Mouse (Mus musculus): ENCODE measurements at regions not wholly inside any gene's neighbourhood (a gene's known extent, or its start where the extent isn't known, plus 50 kb on each side); places are given as distances from the start of the nearest gene placed in this dataset.

GRCm38 (mm10) chr17:15180223-15180860 lies 139.0 kb upstream of the Gm3448 start:
- Histone ChIP-seq H3K36me3 (no peaks in the 10 kb centered on the region), H3K9ac (no peak overlapping the region), H3K4me2 (no peak overlapping the region), H3K27ac (replicated peaks) (no peak overlapping the region), H3K4me3 (no peak overlapping the region), H3K27me3 (peaks cover 6% of the 10 kb centered on the region; the same call in 1 of the 2 replicates), H3K9me3 (no peaks in the 10 kb centered on the region), H3K4me1 (replicated peaks) (peaks cover 37% of the 10 kb centered on the region)
- ATAC-seq (ENCODE audit: low read depth) = no peak
- 23% methylated on average over 10 of the region's 10 CpGs for WGBS

GRCm38 (mm10) chr17:15179411-15179951 lies 138.1 kb upstream of the Gm3448 start:
- no peaks in the 10 kb centered on the region for H3K9me3 ChIP-seq
- no peak overlapping the region for H3K27ac ChIP-seq (replicated peaks)
- H3K4me3 ChIP-seq = no peak overlapping the region
- ATAC-seq (ENCODE audit: low read depth) = no peak
- no peak overlapping the region for H3K9ac ChIP-seq
- H3K36me3 ChIP-seq = no peaks in the 10 kb centered on the region
- peaks cover 6% of the 10 kb centered on the region; the same call in 1 of the 2 replicates for H3K27me3 ChIP-seq
- H3K4me1 ChIP-seq (replicated peaks) = peaks cover 30% of the 10 kb centered on the region
- 58% methylated on average over 4 of the region's 4 CpGs for WGBS
- H3K4me2 ChIP-seq = no peak overlapping the region

- ATAC-seq (ENCODE audit: low read depth) = no peak
- no peak overlapping the region for H3K4me3 ChIP-seq
- no peak overlapping the region for H3K4me2 ChIP-seq
- H3K9me3 ChIP-seq = no peaks in the 10 kb centered on the region
- peaks cover 6% of the 10 kb centered on the region; the same call in 1 of the 2 replicates for H3K27me3 ChIP-seq
- peaks cover 27% of the 10 kb centered on the region for H3K4me1 ChIP-seq (replicated peaks)
- H3K9ac ChIP-seq = no peak overlapping the region
- WGBS = 90% methylated on average over 3 of the region's 3 CpGs
- H3K36me3 ChIP-seq = no peaks in the 10 kb centered on the region
- H3K27ac ChIP-seq (replicated peaks) = no peak overlapping the region
Measured at GRCm38 (mm10) chr17:15177390-15177789, 136.1 kb upstream of the Gm3448 start.

- H3K9ac ChIP-seq = no peak overlapping the region
- no peak for ATAC-seq (ENCODE audit: low read depth)
- no peaks in the 10 kb centered on the region for H3K27me3 ChIP-seq
- H3K27ac ChIP-seq (replicated peaks) = no peak overlapping the region
- no peaks in the 10 kb centered on the region for H3K9me3 ChIP-seq
- WGBS = 52% methylated on average over 9 of the region's 9 CpGs
- H3K4me3 ChIP-seq = no peak overlapping the region
- H3K36me3 ChIP-seq = no peaks in the 10 kb centered on the region
- H3K4me2 ChIP-seq = no peak overlapping the region
- 0 out of 2 replicates have a peak, but pooled peaks cover 2% of the 10 kb centered on the region for H3K4me1 ChIP-seq (replicated peaks)
Measured at GRCm38 (mm10) chr17:15174354-15174953, 133.1 kb upstream of the Gm3448 start.

- 88% methylated on average over 3 of the region's 3 CpGs for WGBS
Measured at GRCm38 (mm10) chr17:15167927-15168326, 126.6 kb upstream of the Gm3448 start.

GRCm38 (mm10) chr17:15157693-15158333 lies 116.5 kb upstream of the Gm3448 start:
- Histone ChIP-seq H3K4me1 (replicated peaks) (no peaks in the 10 kb centered on the region), H3K9me3 (no peaks in the 10 kb centered on the region), H3K9ac (no peak overlapping the region), H3K27ac (replicated peaks) (no peak overlapping the region), H3K27me3 (no peaks in the 10 kb centered on the region), H3K4me2 (no peak overlapping the region), H3K36me3 (no peaks in the 10 kb centered on the region), H3K4me3 (no peak overlapping the region)
- WGBS = 82% methylated on average over 5 of the region's 5 CpGs
- no peak for ATAC-seq (ENCODE audit: low read depth)

More at GRCm38 (mm10) chr17:15167927-15168326, 126.6 kb upstream of the Gm3448 start:
- Histone ChIP-seq H3K27me3 (no peaks in the 10 kb centered on the region), H3K4me3 (no peak overlapping the region), H3K36me3 (no peaks in the 10 kb centered on the region), H3K4me2 (no peak overlapping the region), H3K9me3 (no peaks in the 10 kb centered on the region), H3K27ac (replicated peaks) (no peak overlapping the region), H3K9ac (no peak overlapping the region), H3K4me1 (replicated peaks) (no peaks in the 10 kb centered on the region)
- ATAC-seq (ENCODE audit: low read depth) = no peak

GRCm38 (mm10) chr17:15152996-15153735 lies 111.8 kb upstream of the Gm3448 start:
- 57% methylated on average over 7 of the region's 7 CpGs for WGBS
- Histone ChIP-seq H3K27me3 (no peaks in the 10 kb centered on the region), H3K4me1 (replicated peaks) (no peaks in the 10 kb centered on the region), H3K4me2 (no peak overlapping the region), H3K27ac (replicated peaks) (no peak overlapping the region), H3K4me3 (no peak overlapping the region), H3K36me3 (no peaks in the 10 kb centered on the region), H3K9me3 (no peaks in the 10 kb centered on the region), H3K9ac (no peak overlapping the region)
- ATAC-seq (ENCODE audit: low read depth) = no peak

- Histone ChIP-seq H3K9ac (no peak overlapping the region), H3K4me2 (no peak overlapping the region), H3K27ac (replicated peaks) (no peak overlapping the region), H3K4me1 (replicated peaks) (no peaks in the 10 kb centered on the region), H3K9me3 (no peaks in the 10 kb centered on the region), H3K4me3 (no peak overlapping the region), H3K36me3 (no peaks in the 10 kb centered on the region), H3K27me3 (no peaks in the 10 kb centered on the region)
- WGBS = 76% methylated on average over 7 of the region's 7 CpGs
- no peak for ATAC-seq (ENCODE audit: low read depth)
Measured at GRCm38 (mm10) chr17:15152477-15152876, 111.1 kb upstream of the Gm3448 start.

GRCm38 (mm10) chr17:15151695-15152094 lies 110.4 kb upstream of the Gm3448 start:
- Histone ChIP-seq H3K4me3 (no peak overlapping the region), H3K4me2 (no peak overlapping the region), H3K36me3 (no peaks in the 10 kb centered on the region), H3K9ac (no peak overlapping the region), H3K27me3 (no peaks in the 10 kb centered on the region), H3K4me1 (replicated peaks) (no peaks in the 10 kb centered on the region), H3K9me3 (no peaks in the 10 kb centered on the region), H3K27ac (replicated peaks) (no peak overlapping the region)
- ATAC-seq (ENCODE audit: low read depth) = no peak
- 83% methylated on average over 3 of the region's 3 CpGs for WGBS

- H3K27ac ChIP-seq (replicated peaks) = no peak overlapping the region
- no peaks in the 10 kb centered on the region for H3K36me3 ChIP-seq
- no peak for ATAC-seq (ENCODE audit: low read depth)
- no peak overlapping the region for H3K4me3 ChIP-seq
- H3K9ac ChIP-seq = no peak overlapping the region
- H3K9me3 ChIP-seq = no peaks in the 10 kb centered on the region
- no peaks in the 10 kb centered on the region for H3K27me3 ChIP-seq
- H3K4me1 ChIP-seq (replicated peaks) = no peaks in the 10 kb centered on the region
- WGBS = 75% methylated on average over 7 of the region's 7 CpGs
- no peak overlapping the region for H3K4me2 ChIP-seq
Measured at GRCm38 (mm10) chr17:15146607-15147006, 105.3 kb upstream of the Gm3448 start.

- H3K9me3 ChIP-seq = no peaks in the 10 kb centered on the region
- ATAC-seq (ENCODE audit: low read depth) = no peak
- no peaks in the 10 kb centered on the region for H3K27me3 ChIP-seq
Measured at GRCm38 (mm10) chr17:15145191-15145968, 104.0 kb upstream of the Gm3448 start.

More at GRCm38 (mm10) chr17:15145191-15145968, 104.0 kb upstream of the Gm3448 start:
- Histone ChIP-seq H3K9ac (no peak overlapping the region), H3K4me1 (replicated peaks) (no peaks in the 10 kb centered on the region), H3K36me3 (no peaks in the 10 kb centered on the region), H3K4me3 (no peak overlapping the region), H3K27ac (replicated peaks) (no peak overlapping the region), H3K4me2 (no peak overlapping the region)
- WGBS = 75% methylated on average over 14 of the region's 14 CpGs
